Mouse (Mus musculus): Measurements from ENCODE around the gene Ninj1.

Gene Ninj1

GRCm38 (mm10) chr13:49237617-49238016 lies 50.3 kb downstream of the Ninj1 start:
- no peak for DNase-seq

GRCm38 (mm10) chr13:49238737-49239136 lies 51.5 kb downstream of the Ninj1 start:
- DNase-seq: no peak

- DNase-seq: peak; percentile 54
These were observed 55.2 kb downstream of the Ninj1 start for GRCm38 (mm10) chr13:49242321-49243065.

- no peak for DNase-seq
These were observed 56.2 kb downstream of the Ninj1 start for GRCm38 (mm10) chr13:49243492-49243891.

- no peak for DNase-seq
These were observed 58.0 kb downstream of the Ninj1 start for GRCm38 (mm10) chr13:49245251-49245650.

Measured in lung, postnatal 10 days (tissue).